Mouse (Mus musculus): ENCODE data around the gene Gm13697. TPM values are rescaled to one million over a fixed set of nuclear protein-coding genes. Genes with fewer than 3 reads are reported as not detected.
"Not testable (repeated sequence)": the region's sequence is repeated elsewhere in the genome, so short reads cannot be mapped to it uniquely, and the experiment has no call there.

Gene Gm13697
- polyA plus RNA-seq (2015; fragmentation: Nextera tagmentation; extraction: Ambion mirVana): not detected in 2 replicates

DNA sequence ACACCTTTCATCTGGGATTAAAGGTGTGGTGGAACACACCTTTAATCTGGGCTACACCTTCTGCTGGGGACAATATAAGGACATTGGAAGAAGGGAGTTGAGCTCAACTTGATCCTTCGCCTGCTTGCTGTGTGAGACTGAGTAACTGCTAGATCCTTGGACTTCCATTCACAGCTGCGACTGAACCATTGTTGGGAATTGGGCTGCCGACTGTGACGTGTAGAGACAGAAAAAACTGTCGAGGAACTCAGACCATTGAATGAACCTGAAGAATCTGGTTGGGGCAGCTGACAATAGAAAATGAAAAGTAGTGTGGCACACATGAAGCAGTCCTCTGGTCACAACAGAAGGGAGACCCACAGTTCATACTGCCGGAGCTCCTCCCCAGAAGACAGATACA is at the start of gene Gm13697:
Gene Gm13697 (plus strand): TSS at position 301 of the 400 bp plus-strand sequence.
- ATAC-seq (ENCODE audit: low FRiP score, low TSS enrichment): not testable (repeated sequence)

DNA sequence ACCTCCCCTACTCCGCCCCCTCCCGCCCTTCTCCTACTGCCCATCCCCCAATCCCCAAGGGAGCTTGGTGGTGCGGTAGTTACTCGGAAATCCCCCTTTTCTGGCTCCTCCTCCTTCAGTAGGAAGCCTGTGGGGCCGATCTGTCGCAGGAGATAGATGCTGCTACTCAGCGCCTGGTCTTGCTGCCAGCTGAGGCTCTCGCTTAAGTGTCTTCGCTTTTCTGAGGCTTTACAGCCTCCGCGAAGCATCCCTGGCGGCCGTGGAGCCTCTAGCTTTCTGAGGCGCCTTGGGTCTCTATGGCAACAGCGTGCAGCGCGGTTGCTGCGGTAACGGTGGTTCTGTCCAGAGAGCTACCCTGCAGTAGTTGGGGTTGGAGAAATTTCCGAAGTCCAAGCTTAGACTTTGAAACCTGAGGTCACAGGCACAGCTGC is 43.6 kb upstream of the Gm13697 start, which contains the start of gene Zswim2:
Gene Zswim2 (minus strand): TSS at position 298 of the 431 bp plus-strand sequence.
- peak; percentile 83; the same call in 1 of the 2 replicates for ATAC-seq (ENCODE audit: low FRiP score, low TSS enrichment)
- Histone ChIP-seq H3K4me3 (ENCODE audit: low read length) (peak within 1 kb of the TSS; percentile 26), H3K4me2 (replicated peaks; ENCODE audit: low read depth, low read length) (peak within 1 kb of the TSS; percentile 51), H3K9ac (replicated peaks; ENCODE audit: low read length) (no peak within 1 kb of the TSS), H3K36me3 (ENCODE audit: insufficient read depth, low read length) (no peaks in the 10 kb centered on the region), H3K4me1 (ENCODE audit: insufficient read depth, low read length) (no peaks in the 10 kb centered on the region), H3K27me3 (ENCODE audit: insufficient read depth, low read length) (no peaks in the 10 kb centered on the region), H3K27ac (ENCODE audit: low read length) (no peak within 1 kb of the TSS), H3K9me3 (ENCODE audit: low read length) (no peaks in the 10 kb centered on the region)
- WGBS: under 1% methylated on average over 20 of the region's 20 CpGs

More for the DNA sequence above, at the start of gene Gm13697:
- H3K4me1 ChIP-seq (ENCODE audit: insufficient read depth, low read length); H3K9me3 ChIP-seq (ENCODE audit: low read length); H3K4me3 ChIP-seq (ENCODE audit: low read length); H3K9ac ChIP-seq (replicated peaks; ENCODE audit: low read length); H3K27ac ChIP-seq (ENCODE audit: low read length); H3K36me3 ChIP-seq (ENCODE audit: insufficient read depth, low read length); H3K4me2 ChIP-seq (replicated peaks; ENCODE audit: low read depth, low read length); H3K27me3 ChIP-seq (ENCODE audit: insufficient read depth, low read length): not testable (repeated sequence)
- no CpG with 5 or more reads among the region's 6 CpGs for WGBS

DNA sequence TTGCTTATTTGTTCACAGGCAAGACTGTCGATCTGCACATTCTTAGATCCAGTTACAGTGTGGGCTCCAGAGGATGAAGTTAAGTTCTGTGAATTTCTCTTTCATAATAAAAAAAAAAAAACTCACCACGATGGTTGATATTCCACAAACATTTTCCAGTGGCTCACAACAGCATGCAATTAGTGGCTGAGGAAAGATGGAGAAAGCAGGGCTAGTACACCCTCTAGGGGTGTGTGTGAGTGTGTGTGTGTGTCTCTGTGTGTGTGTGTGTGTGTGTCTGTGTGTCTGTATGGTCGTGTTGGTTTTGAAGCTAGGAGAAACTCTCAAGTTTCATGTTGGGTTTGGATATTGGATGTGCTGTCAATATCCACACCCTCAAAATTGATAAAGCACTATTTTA is 43.2 kb upstream of the Gm13697 start:
- no peak overlapping the region for H3K9ac ChIP-seq (replicated peaks; ENCODE audit: low read length)
- 36% methylated on average over 3 of the region's 3 CpGs for WGBS
- peak overlapping the region; percentile 51 for H3K4me2 ChIP-seq (replicated peaks; ENCODE audit: low read depth, low read length)

DNA sequence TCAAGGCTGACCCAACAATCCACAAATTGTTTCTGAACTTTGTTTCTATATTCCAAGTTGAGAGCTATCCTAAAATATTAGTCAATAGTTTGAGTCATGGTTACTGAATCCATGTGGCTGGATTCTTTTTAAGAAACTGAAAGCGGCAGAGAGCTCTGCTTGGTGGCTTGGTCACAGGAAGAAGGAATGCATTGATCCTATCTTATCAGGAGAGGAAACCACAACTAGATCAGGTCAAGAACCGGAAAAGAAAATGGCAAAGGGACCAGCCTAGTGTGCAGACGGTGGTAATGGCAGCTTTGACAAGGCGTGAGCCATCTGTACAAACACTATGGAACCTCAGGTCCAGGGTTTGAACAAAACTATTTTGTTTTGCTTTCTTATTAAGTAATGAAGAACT is 42.8 kb upstream of the Gm13697 start:
- 70% methylated on average over 4 of the region's 4 CpGs for WGBS
- Histone ChIP-seq H3K9ac (replicated peaks; ENCODE audit: low read length) (no peak overlapping the region), H3K4me1 (ENCODE audit: insufficient read depth, low read length) (no peaks in the 10 kb centered on the region), H3K4me3 (ENCODE audit: low read length) (no peak overlapping the region), H3K27me3 (ENCODE audit: insufficient read depth, low read length) (no peaks in the 10 kb centered on the region), H3K36me3 (ENCODE audit: insufficient read depth, low read length) (no peaks in the 10 kb centered on the region), H3K4me2 (replicated peaks; ENCODE audit: low read depth, low read length) (no peak overlapping the region), H3K27ac (ENCODE audit: low read length) (no peak overlapping the region), H3K9me3 (ENCODE audit: low read length) (no peaks in the 10 kb centered on the region)
- no peak for ATAC-seq (ENCODE audit: low FRiP score, low TSS enrichment)

More for the DNA sequence above, 43.2 kb upstream of the Gm13697 start:
- Histone ChIP-seq H3K9me3 (ENCODE audit: low read length) (no peaks in the 10 kb centered on the region), H3K27me3 (ENCODE audit: insufficient read depth, low read length) (no peaks in the 10 kb centered on the region), H3K36me3 (ENCODE audit: insufficient read depth, low read length) (no peaks in the 10 kb centered on the region), H3K4me1 (ENCODE audit: insufficient read depth, low read length) (no peaks in the 10 kb centered on the region), H3K4me3 (ENCODE audit: low read length) (peak overlapping the region; percentile 26; the same call in 1 of the 2 replicates), H3K27ac (ENCODE audit: low read length) (no peak overlapping the region)
- no peak for ATAC-seq (ENCODE audit: low FRiP score, low TSS enrichment)

DNA sequence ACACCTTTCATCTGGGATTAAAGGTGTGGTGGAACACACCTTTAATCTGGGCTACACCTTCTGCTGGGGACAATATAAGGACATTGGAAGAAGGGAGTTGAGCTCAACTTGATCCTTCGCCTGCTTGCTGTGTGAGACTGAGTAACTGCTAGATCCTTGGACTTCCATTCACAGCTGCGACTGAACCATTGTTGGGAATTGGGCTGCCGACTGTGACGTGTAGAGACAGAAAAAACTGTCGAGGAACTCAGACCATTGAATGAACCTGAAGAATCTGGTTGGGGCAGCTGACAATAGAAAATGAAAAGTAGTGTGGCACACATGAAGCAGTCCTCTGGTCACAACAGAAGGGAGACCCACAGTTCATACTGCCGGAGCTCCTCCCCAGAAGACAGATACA is 29.1 kb upstream of the Gm13697 start, which contains the start of gene Gm13698:
Gene Gm13698 (plus strand): TSS at position 301 of the 400 bp plus-strand sequence.
- not testable (repeated sequence) for H3K27ac ChIP-seq (ENCODE audit: low read length); H3K4me2 ChIP-seq (replicated peaks; ENCODE audit: low read depth, low read length); H3K9me3 ChIP-seq (ENCODE audit: low read length); H3K36me3 ChIP-seq (ENCODE audit: insufficient read depth, low read length); H3K27me3 ChIP-seq (ENCODE audit: insufficient read depth, low read length); H3K4me1 ChIP-seq (ENCODE audit: insufficient read depth, low read length); H3K4me3 ChIP-seq (ENCODE audit: low read length); ATAC-seq (ENCODE audit: low FRiP score, low TSS enrichment); H3K9ac ChIP-seq (replicated peaks; ENCODE audit: low read length)
- no CpG with 5 or more reads among the region's 6 CpGs for WGBS

DNA sequence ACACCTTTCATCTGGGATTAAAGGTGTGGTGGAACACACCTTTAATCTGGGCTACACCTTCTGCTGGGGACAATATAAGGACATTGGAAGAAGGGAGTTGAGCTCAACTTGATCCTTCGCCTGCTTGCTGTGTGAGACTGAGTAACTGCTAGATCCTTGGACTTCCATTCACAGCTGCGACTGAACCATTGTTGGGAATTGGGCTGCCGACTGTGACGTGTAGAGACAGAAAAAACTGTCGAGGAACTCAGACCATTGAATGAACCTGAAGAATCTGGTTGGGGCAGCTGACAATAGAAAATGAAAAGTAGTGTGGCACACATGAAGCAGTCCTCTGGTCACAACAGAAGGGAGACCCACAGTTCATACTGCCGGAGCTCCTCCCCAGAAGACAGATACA is 23.3 kb upstream of the Gm13697 start, which contains the start of gene Gm13693:
Gene Gm13693 (plus strand): TSS at position 301 of the 400 bp plus-strand sequence.
- WGBS: no CpG with 5 or more reads among the region's 6 CpGs
- not testable (repeated sequence) for ATAC-seq (ENCODE audit: low FRiP score, low TSS enrichment); H3K36me3 ChIP-seq (ENCODE audit: insufficient read depth, low read length)

DNA sequence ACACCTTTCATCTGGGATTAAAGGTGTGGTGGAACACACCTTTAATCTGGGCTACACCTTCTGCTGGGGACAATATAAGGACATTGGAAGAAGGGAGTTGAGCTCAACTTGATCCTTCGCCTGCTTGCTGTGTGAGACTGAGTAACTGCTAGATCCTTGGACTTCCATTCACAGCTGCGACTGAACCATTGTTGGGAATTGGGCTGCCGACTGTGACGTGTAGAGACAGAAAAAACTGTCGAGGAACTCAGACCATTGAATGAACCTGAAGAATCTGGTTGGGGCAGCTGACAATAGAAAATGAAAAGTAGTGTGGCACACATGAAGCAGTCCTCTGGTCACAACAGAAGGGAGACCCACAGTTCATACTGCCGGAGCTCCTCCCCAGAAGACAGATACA is 17.5 kb upstream of the Gm13697 start, which contains the start of gene Gm13695:
Gene Gm13695 (plus strand): TSS at position 301 of the 400 bp plus-strand sequence.
- not testable (repeated sequence) for H3K9me3 ChIP-seq (ENCODE audit: low read length); H3K4me1 ChIP-seq (ENCODE audit: insufficient read depth, low read length); H3K4me2 ChIP-seq (replicated peaks; ENCODE audit: low read depth, low read length); H3K4me3 ChIP-seq (ENCODE audit: low read length); ATAC-seq (ENCODE audit: low FRiP score, low TSS enrichment); H3K27me3 ChIP-seq (ENCODE audit: insufficient read depth, low read length); H3K27ac ChIP-seq (ENCODE audit: low read length); H3K9ac ChIP-seq (replicated peaks; ENCODE audit: low read length); H3K36me3 ChIP-seq (ENCODE audit: insufficient read depth, low read length)
- WGBS: no CpG with 5 or more reads among the region's 6 CpGs

More for the DNA sequence above, 23.3 kb upstream of the Gm13697 start, which contains the start of gene Gm13693:
- H3K27me3 ChIP-seq (ENCODE audit: insufficient read depth, low read length); H3K27ac ChIP-seq (ENCODE audit: low read length); H3K4me1 ChIP-seq (ENCODE audit: insufficient read depth, low read length); H3K4me3 ChIP-seq (ENCODE audit: low read length); H3K4me2 ChIP-seq (replicated peaks; ENCODE audit: low read depth, low read length); H3K9me3 ChIP-seq (ENCODE audit: low read length); H3K9ac ChIP-seq (replicated peaks; ENCODE audit: low read length): not testable (repeated sequence)

DNA sequence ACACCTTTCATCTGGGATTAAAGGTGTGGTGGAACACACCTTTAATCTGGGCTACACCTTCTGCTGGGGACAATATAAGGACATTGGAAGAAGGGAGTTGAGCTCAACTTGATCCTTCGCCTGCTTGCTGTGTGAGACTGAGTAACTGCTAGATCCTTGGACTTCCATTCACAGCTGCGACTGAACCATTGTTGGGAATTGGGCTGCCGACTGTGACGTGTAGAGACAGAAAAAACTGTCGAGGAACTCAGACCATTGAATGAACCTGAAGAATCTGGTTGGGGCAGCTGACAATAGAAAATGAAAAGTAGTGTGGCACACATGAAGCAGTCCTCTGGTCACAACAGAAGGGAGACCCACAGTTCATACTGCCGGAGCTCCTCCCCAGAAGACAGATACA is 11.7 kb upstream of the Gm13697 start, which contains the start of gene Gm13696:
Gene Gm13696 (plus strand): TSS at position 301 of the 400 bp plus-strand sequence.
- not testable (repeated sequence) for H3K9me3 ChIP-seq (ENCODE audit: low read length); H3K9ac ChIP-seq (replicated peaks; ENCODE audit: low read length); H3K4me2 ChIP-seq (replicated peaks; ENCODE audit: low read depth, low read length); H3K27ac ChIP-seq (ENCODE audit: low read length); H3K4me1 ChIP-seq (ENCODE audit: insufficient read depth, low read length); H3K36me3 ChIP-seq (ENCODE audit: insufficient read depth, low read length); H3K4me3 ChIP-seq (ENCODE audit: low read length); H3K27me3 ChIP-seq (ENCODE audit: insufficient read depth, low read length); ATAC-seq (ENCODE audit: low FRiP score, low TSS enrichment)
- WGBS: no CpG with 5 or more reads among the region's 6 CpGs

DNA sequence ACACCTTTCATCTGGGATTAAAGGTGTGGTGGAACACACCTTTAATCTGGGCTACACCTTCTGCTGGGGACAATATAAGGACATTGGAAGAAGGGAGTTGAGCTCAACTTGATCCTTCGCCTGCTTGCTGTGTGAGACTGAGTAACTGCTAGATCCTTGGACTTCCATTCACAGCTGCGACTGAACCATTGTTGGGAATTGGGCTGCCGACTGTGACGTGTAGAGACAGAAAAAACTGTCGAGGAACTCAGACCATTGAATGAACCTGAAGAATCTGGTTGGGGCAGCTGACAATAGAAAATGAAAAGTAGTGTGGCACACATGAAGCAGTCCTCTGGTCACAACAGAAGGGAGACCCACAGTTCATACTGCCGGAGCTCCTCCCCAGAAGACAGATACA is 5.9 kb upstream of the Gm13697 start, which contains the start of gene Gm13694:
Gene Gm13694 (plus strand): TSS at position 301 of the 400 bp plus-strand sequence.
- not testable (repeated sequence) for H3K9me3 ChIP-seq (ENCODE audit: low read length); H3K9ac ChIP-seq (replicated peaks; ENCODE audit: low read length); H3K27ac ChIP-seq (ENCODE audit: low read length); ATAC-seq (ENCODE audit: low FRiP score, low TSS enrichment); H3K4me2 ChIP-seq (replicated peaks; ENCODE audit: low read depth, low read length); H3K36me3 ChIP-seq (ENCODE audit: insufficient read depth, low read length); H3K27me3 ChIP-seq (ENCODE audit: insufficient read depth, low read length); H3K4me1 ChIP-seq (ENCODE audit: insufficient read depth, low read length); H3K4me3 ChIP-seq (ENCODE audit: low read length)
- no CpG with 5 or more reads among the region's 6 CpGs for WGBS

DNA sequence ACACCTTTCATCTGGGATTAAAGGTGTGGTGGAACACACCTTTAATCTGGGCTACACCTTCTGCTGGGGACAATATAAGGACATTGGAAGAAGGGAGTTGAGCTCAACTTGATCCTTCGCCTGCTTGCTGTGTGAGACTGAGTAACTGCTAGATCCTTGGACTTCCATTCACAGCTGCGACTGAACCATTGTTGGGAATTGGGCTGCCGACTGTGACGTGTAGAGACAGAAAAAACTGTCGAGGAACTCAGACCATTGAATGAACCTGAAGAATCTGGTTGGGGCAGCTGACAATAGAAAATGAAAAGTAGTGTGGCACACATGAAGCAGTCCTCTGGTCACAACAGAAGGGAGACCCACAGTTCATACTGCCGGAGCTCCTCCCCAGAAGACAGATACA is 5.7 kb downstream of the Gm13697 start, which contains the start of gene Gm13691:
Gene Gm13691 (plus strand): TSS at position 301 of the 400 bp plus-strand sequence.
- ATAC-seq (ENCODE audit: low FRiP score, low TSS enrichment); H3K27ac ChIP-seq (ENCODE audit: low read length); H3K4me2 ChIP-seq (replicated peaks; ENCODE audit: low read depth, low read length); H3K9ac ChIP-seq (replicated peaks; ENCODE audit: low read length); H3K4me3 ChIP-seq (ENCODE audit: low read length); H3K27me3 ChIP-seq (ENCODE audit: insufficient read depth, low read length); H3K4me1 ChIP-seq (ENCODE audit: insufficient read depth, low read length); H3K9me3 ChIP-seq (ENCODE audit: low read length); H3K36me3 ChIP-seq (ENCODE audit: insufficient read depth, low read length): not testable (repeated sequence)
- WGBS: no CpG with 5 or more reads among the region's 6 CpGs

All from kidney, embryonic 16.5 days (tissue).